Mouse (Mus musculus): ENCODE results near the gene Gm13693.
"Not testable (repeated sequence)": the region's sequence is repeated elsewhere in the genome, so short reads cannot be mapped to it uniquely, and the experiment has no call there.

- TF ChIP-seq CTCF, EP300 (IDR thresholded peaks at IDR 0.05; ENCODE audit: low read depth): not testable (repeated sequence)
Observed at GRCm38 (mm10) chr2:83961203-83961602, at the start of gene Gm13693.

All from heart, postnatal 0 days (tissue).